Mouse (Mus musculus) liver, embryonic 12.5 days (tissue): ENCODE results near the gene Nme6. TPM values are rescaled to one million over a fixed set of nuclear protein-coding genes. Genes with fewer than 3 reads are reported as not detected.

Experiments
- ATAC-seq: fragments of 200-750 bp; cut with Nextera tagmentation; 2 replicates; pipeline ENCODE4 v1.8.0; 2017; ENCODE audit warnings: moderate number of reproducible peaks, mild to moderate bottlenecking, moderate library complexity
- H3K27ac ChIP-seq: fragments of 300-500 bp; sonication (generic); 2 replicates; pipeline ENCODE4 v1.5.1; 2016; ENCODE audit warnings: mild to moderate bottlenecking
- H3K27me3 ChIP-seq: fragments of 300-500 bp; sonication (generic); replicated peaks from 2 replicates; pipeline ENCODE4 v1.6.1; 2016; ENCODE audit warnings: mild to moderate bottlenecking, moderate library complexity
- H3K36me3 ChIP-seq: fragments of 300-500 bp; sonication (generic); 2 replicates; pipeline ENCODE4 v1.6.1; 2016; ENCODE audit warnings: mild to moderate bottlenecking, moderate library complexity
- H3K4me1 ChIP-seq: fragments of 300-500 bp; sonication (generic); 2 replicates; pipeline ENCODE4 v1.6.1; 2016
- H3K4me2 ChIP-seq: fragments of 300-500 bp; sonication (generic); 2 replicates; pipeline ENCODE4 v1.6.1; 2016; ENCODE audit warnings: mild to moderate bottlenecking, moderate library complexity
- H3K4me3 ChIP-seq: fragments of 300-500 bp; sonication (generic); 2 replicates; pipeline ENCODE4 v1.5.1; 2016; ENCODE audit warnings: mild to moderate bottlenecking, moderate library complexity
- H3K9ac ChIP-seq: fragments of 300-500 bp; sonication (generic); 2 replicates; pipeline ENCODE4 v1.6.1; 2016; ENCODE audit warnings: mild to moderate bottlenecking, moderate library complexity
- H3K9me3 ChIP-seq: fragments of 300-500 bp; sonication (generic); replicated peaks from 2 replicates; pipeline ENCODE4 v1.6.1; 2016; ENCODE audit warnings: mild to moderate bottlenecking, moderate library complexity
- WGBS: fragments of 180-500 bp; shearing (Covaris S2); methylation state at CpG from one replicate; pipeline ENCODE4 v1.1.7; 2016; ENCODE audit not compliant: insufficient replicate concordance; 5-methylcytosine and 5-hydroxymethylcytosine counted together
- microRNA-seq: library from miRNA; unstranded; fragments of <30 nt; microRNA quantifications from one replicate; pipeline ENCODE4, GENCODE M21; 2017
- polyA plus RNA-seq: library from polyadenylated mRNA; unstranded; fragments of >200 nt; fragmentation: Nextera tagmentation; extraction: Ambion mirVana; gene quantifications from 2 replicates; pipeline ENCODE4 v1.2.1, GENCODE M21; 2016

Nme6 gene
- polyA plus RNA-seq, 1 experiment from 2014 or later, result 61.2 TPM

GRCm38 (mm10) chr9:109874797-109875691, 42.5 kb downstream of the Nme6 start, which contains the start of gene Cdc25a:
Gene Cdc25a, plus strand, starts transcription at chr9:109875579.
- 4% methylated on average over 33 of the region's 33 CpGs for WGBS
- Histone ChIP-seq H3K4me1 (peaks cover 54% of the 10 kb centered on the region), H3K27me3 (no peaks in the 10 kb centered on the region), H3K9ac (peak within 1 kb of the TSS; percentile 98), H3K9me3 (no peaks in the 10 kb centered on the region), H3K27ac (peak within 1 kb of the TSS; percentile 81), H3K4me3 (peak within 1 kb of the TSS; percentile 92), H3K4me2 (peak within 1 kb of the TSS; percentile 86), H3K36me3 (peaks cover 29% of the 10 kb centered on the region)
- peak; percentile 90 for ATAC-seq

DNA sequence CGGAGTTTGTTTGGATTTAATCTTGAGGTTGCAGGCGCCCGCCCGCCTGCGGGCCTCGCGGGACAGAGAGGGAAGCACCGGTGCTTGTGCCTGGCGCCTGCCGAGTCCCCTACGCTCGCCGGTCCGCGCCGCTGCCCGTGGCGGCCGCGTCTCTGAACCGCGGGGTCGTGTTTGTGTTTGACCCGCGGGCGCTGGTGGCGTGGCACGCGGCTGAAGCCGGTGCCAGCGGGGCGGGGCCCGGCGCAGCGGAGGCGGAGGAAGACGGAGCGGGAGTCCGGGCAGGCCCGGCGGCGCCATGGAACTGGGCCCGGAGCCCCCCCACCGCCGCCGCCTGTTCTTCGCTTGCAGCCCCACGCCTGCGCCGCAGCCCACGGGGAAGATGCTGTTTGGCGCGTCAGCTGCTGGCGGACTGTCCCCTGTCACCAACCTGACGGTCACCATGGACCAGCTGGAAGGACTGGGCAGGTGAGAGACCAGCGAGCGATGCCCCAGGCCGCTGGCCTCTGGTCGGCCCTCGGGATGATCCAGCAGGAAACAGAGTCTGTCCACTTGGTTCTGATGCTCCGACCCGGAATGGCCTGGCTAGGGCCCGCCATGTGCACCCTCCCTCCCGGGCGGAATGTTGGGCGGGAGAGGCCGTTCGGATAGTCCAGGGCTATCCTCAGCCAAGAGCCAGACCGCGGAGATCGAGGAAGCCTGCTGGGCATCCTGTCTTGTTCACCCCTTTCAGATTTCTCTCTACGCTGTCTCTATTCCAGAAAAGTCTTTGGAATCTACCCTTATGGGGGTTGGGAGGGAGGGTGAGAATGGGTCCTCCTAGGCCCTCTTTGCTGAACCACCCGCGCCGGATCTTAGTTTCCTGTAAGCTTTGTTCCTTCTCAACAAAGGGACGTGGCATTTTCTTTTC, 43.4 kb downstream of the Nme6 start:
- peak overlapping the region; percentile 86 for H3K4me2 ChIP-seq

DNA sequence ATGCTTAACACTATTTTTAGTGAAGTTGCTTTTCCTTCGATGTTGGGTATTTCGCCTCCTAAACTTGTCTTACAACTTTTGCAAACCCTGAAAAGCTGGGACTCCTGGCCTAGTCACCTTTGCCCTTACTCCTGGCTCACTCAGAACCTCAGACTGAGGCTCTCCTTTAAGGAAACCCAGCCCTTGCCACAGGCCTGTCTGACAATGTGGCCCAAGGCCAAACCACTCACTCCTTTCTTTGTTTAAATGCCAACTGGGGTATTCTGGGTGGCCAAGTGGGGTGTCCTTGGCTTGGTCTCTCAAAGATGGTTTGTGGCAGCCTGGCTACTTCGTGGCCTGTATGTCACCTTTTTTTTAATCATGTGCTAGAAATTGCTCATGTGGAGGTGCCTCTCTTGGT, 44.2 kb downstream of the Nme6 start:
- ATAC-seq, result no peak
- H3K9ac ChIP-seq, result peak overlapping the region; percentile 98
- H3K4me1 ChIP-seq, result peaks cover 46% of the 10 kb centered on the region
- WGBS, result 4% methylated on average over 3 of the region's 3 CpGs
- H3K36me3 ChIP-seq, result peaks cover 46% of the 10 kb centered on the region
- H3K27ac ChIP-seq, result peak overlapping the region; percentile 81
- H3K4me3 ChIP-seq, result peak overlapping the region; percentile 92
- peak overlapping the region; percentile 86 for H3K4me2 ChIP-seq
- no peaks in the 10 kb centered on the region for H3K27me3 ChIP-seq
- H3K9me3 ChIP-seq, result no peaks in the 10 kb centered on the region

More for the DNA sequence above, 43.4 kb downstream of the Nme6 start:
- Histone ChIP-seq H3K27ac (peak overlapping the region; percentile 81), H3K4me1 (peaks cover 48% of the 10 kb centered on the region), H3K27me3 (no peaks in the 10 kb centered on the region), H3K9ac (peak overlapping the region; percentile 98), H3K36me3 (peaks cover 38% of the 10 kb centered on the region), H3K9me3 (no peaks in the 10 kb centered on the region), H3K4me3 (peak overlapping the region; percentile 92)
- peak; percentile 73 for ATAC-seq
- WGBS, result 0% methylated on average over 76 of the region's 76 CpGs

GRCm38 (mm10) chr9:109877666-109878065, 45.1 kb downstream of the Nme6 start:
- no peaks in the 10 kb centered on the region for H3K27me3 ChIP-seq
- 63% methylated on average over 5 of the region's 5 CpGs for WGBS
- H3K4me2 ChIP-seq, result peak overlapping the region; percentile 86
- peaks cover 46% of the 10 kb centered on the region for H3K4me1 ChIP-seq
- H3K9me3 ChIP-seq, result no peaks in the 10 kb centered on the region
- no peak overlapping the region for H3K27ac ChIP-seq
- peaks cover 55% of the 10 kb centered on the region for H3K36me3 ChIP-seq
- peak overlapping the region; percentile 98 for H3K9ac ChIP-seq
- H3K4me3 ChIP-seq, result peak overlapping the region; percentile 92
- no peak for ATAC-seq

DNA sequence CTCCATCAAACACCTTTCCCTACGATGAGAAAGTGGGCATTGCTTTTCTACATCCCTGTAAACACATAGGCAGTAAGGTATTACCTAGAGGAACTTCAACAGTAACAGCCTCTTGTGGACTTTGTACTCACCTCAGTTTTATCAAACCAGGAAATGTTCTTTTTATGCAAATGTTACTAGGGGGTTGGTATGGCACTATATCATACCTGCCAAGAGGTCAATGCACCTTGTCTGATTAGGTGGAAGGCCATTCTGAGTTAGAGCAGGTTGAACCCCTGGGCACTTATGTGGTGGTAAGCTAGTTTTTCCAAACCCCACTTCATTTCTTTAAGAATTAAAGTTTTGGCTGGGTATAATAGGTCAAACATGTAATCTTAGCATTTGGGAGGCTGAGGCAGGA, 46.8 kb downstream of the Nme6 start:
- H3K4me1 ChIP-seq, result peaks cover 46% of the 10 kb centered on the region
- 84% methylated on average over 1 of the region's 1 CpGs for WGBS
- no peak overlapping the region for H3K4me3 ChIP-seq
- no peak for ATAC-seq
- no peaks in the 10 kb centered on the region for H3K9me3 ChIP-seq
- H3K27ac ChIP-seq, result no peak overlapping the region
- H3K4me2 ChIP-seq, result no peak overlapping the region
- no peak overlapping the region for H3K9ac ChIP-seq
- peaks cover 71% of the 10 kb centered on the region for H3K36me3 ChIP-seq
- no peaks in the 10 kb centered on the region for H3K27me3 ChIP-seq

DNA sequence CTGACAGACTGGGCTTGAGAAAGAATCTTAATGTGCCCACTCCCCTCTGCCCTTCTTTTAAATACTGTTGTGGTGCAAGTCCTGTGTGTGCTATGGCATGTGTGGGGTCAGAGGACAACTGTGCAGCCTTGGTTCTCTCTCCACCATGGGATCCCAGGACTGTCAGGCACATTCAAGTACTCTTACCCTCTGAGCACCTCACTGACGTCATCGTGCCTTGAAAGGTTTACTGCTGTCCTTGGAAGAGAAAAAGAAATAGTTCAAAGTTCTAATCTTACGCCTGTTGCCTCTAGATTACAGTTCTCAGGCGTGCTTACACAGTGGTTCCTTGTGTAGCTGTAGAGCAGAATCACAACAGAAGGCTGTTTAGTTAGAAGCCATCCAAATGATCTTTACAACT, 53.7 kb downstream of the Nme6 start:
- no peak overlapping the region for H3K27ac ChIP-seq
- H3K4me2 ChIP-seq, result no peak overlapping the region
- no peak overlapping the region for H3K9ac ChIP-seq
- H3K27me3 ChIP-seq, result no peaks in the 10 kb centered on the region
- ATAC-seq, result no peak
- peaks cover 100% of the 10 kb centered on the region for H3K36me3 ChIP-seq
- 70% methylated on average over 4 of the region's 4 CpGs for WGBS
- no peak overlapping the region for H3K4me3 ChIP-seq
- peaks cover 10% of the 10 kb centered on the region for H3K4me1 ChIP-seq
- no peaks in the 10 kb centered on the region for H3K9me3 ChIP-seq

GRCm38 (mm10) chr9:109887321-109887720, 54.8 kb downstream of the Nme6 start:
- Histone ChIP-seq H3K4me1 (peaks cover 5% of the 10 kb centered on the region; the same call in 1 of the 2 replicates), H3K4me3 (no peak overlapping the region), H3K9ac (no peak overlapping the region), H3K27me3 (no peaks in the 10 kb centered on the region), H3K27ac (no peak overlapping the region), H3K4me2 (no peak overlapping the region), H3K9me3 (no peaks in the 10 kb centered on the region), H3K36me3 (peaks cover 100% of the 10 kb centered on the region)
- 86% methylated on average over 5 of the region's 5 CpGs for WGBS
- no peak for ATAC-seq

- Histone ChIP-seq H3K9me3 (no peaks in the 10 kb centered on the region), H3K27ac (no peak overlapping the region), H3K4me1 (peaks cover 4% of the 10 kb centered on the region; the same call in 1 of the 2 replicates), H3K4me2 (no peak overlapping the region), H3K9ac (no peak overlapping the region), H3K36me3 (peaks cover 96% of the 10 kb centered on the region), H3K27me3 (no peaks in the 10 kb centered on the region), H3K4me3 (no peak overlapping the region)
- 89% methylated on average over 8 of the region's 8 CpGs for WGBS
- ATAC-seq, result no peak
These were observed 59.0 kb downstream of the Nme6 start for GRCm38 (mm10) chr9:109891501-109891900.

Small RNA genes lying within 50 kb of the gene (microRNA-seq; reads per million reads assigned to microRNA genes)
- not detected for gene Mir7089

Other genes with a start within 250 kb of the Nme6 start
- not detected in 2 replicates for gene Fbxw24, start 206.7 kb upstream of the Nme6 start, polyA plus RNA-seq
- not detected in 2 replicates for gene Fbxw25, start 168.1 kb upstream of the Nme6 start, polyA plus RNA-seq
- 0.08 and 0.13 TPM in 2 replicates for gene Fbxw18, start 130.0 kb upstream of the Nme6 start, polyA plus RNA-seq
- gene Fbxw26, start 86.7 kb upstream of the Nme6 start, polyA plus RNA-seq, result 0.08 TPM in 1 of 2 replicates, not detected in the other
- not detected in 2 replicates for gene Fbxw27, start 42.1 kb upstream of the Nme6 start, polyA plus RNA-seq
- gene Spink8, start 20.5 kb upstream of the Nme6 start, polyA plus RNA-seq, result not detected in 2 replicates
- gene Camp, start 16.9 kb downstream of the Nme6 start, polyA plus RNA-seq, result 25.2 and 31.4 TPM in 2 replicates
- gene Cdc25a, start 42.8 kb downstream of the Nme6 start, polyA plus RNA-seq, result 34.9 and 36.4 TPM in 2 replicates
- 18.6 and 19.1 TPM in 2 replicates for gene Map4, start 98.7 kb downstream of the Nme6 start, polyA plus RNA-seq